Mouse (Mus musculus) gastrocnemius, postnatal 36 days (tissue): ENCODE data around the gene Akt1s1. TPM values are rescaled to one million over a fixed set of nuclear protein-coding genes. Genes with fewer than 3 reads are reported as not detected.
A peak's percentile ranks its signal among the peaks of the same experiment; 100 is the strongest.

Experiments
- DNase-seq, 2 experiments: peaks; one replicate each; pipeline ENCODE4 v3.0.0; 2022
- intact Hi-C: fragments of 180-260 bp; cut with DNase I; formaldehyde crosslinking; loops from one replicate; pipeline ENCODE4 v1.15.1; 2025
- microRNA-seq, 2 experiments: library from miRNA; unstranded; fragments of <30 nt; microRNA quantifications; one replicate each; pipeline ENCODE4 v1.2.0; 2021
- total RNA-seq, 2 experiments: library from RNA; stranded (reverse); gene quantifications; 2 replicates each; pipeline ENCODE4 v1.2.3; 2021

The Akt1s1 gene
- total RNA-seq, 2 experiments from 2014 or later, result 111 to 122 TPM

GRCm38 (mm10) chr7:44894175-44894574 lies 45.4 kb downstream of the Akt1s1 start:
- no peak for DNase-seq
- intact Hi-C loops, result no loop called here

DNA sequence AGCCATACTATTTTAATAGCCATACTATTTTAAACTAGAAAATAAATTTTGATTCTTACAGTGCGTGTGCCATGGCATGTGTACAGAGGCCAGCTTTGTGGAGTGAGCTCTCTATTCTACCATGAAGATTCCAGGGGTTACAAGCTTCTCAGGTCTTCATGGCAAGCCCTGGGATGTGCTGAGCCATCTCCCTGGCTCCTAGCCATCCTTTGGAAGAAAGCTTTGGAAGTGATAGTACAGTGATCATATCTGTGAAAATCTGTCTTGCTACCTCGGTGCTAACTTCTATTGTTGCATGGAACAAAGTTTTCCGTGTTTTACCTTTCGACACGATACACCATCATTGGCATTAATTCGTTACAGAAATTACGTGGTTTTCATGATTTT lies 46.4 kb downstream of the Akt1s1 start:
- intact Hi-C loops, result no loop called here
- DNase-seq, result no peak

GRCm38 (mm10) chr7:44895593-44896434 lies 47.0 kb downstream of the Akt1s1 start, which contains the start of gene Fuz:
Gene Fuz (plus strand): TSS chr7:44896079.
- peak; percentile 86 to 88 for DNase-seq
- intact Hi-C loops, result no loop called here

DNA sequence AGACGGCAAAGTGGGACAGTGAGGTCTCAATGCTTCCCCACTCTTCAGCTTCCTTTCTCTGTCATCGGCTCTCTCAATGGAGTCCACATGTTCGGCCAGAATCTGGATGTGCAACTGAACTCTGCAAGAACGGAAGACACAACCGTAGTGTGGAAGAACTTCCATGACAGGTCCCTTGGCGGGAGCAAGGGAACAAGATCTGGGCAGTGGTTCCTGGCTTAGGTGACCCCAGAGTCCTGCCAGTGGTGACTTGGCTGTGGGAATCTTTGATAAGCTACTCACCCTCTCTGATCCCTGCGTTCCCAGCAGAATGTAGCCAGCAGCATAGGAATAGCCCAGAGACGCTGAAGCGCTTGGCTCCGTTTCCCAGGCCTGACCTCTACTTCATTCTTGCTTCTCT lies 47.7 kb downstream of the Akt1s1 start:
- intact Hi-C loops, result no loop called here
- DNase-seq, result no peak

- intact Hi-C loops, result no loop called here
- DNase-seq, result no peak
These were observed 49.8 kb downstream of the Akt1s1 start for GRCm38 (mm10) chr7:44898607-44899006.

- intact Hi-C loops, result no loop called here
- DNase-seq, result no peak
These were observed 51.8 kb downstream of the Akt1s1 start for GRCm38 (mm10) chr7:44900632-44901031.

DNA sequence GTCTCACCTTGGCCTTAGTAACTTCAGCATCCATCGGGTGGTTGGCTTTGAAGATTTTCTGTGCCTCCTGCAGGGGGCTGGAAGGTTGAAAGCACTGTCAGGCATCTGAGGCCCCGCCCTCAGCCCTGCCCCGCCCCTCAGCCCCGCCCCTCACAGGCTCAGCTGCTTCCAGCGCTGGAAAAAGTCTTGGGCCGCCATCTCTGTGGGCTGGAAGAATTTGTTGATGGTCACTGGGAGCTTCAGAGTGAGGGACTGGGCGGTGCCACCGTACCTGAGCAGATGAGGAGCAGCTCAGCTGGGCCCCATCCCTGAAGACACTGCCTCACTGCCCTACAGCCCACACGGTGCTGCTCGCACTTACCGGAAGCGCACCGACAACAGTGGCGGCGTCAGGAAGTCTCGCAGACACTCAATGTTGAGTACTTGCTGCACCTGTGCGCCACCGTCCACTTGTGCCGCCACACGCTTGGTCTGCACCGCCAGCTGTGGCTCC lies 52.5 kb downstream of the Akt1s1 start:
- no peak for DNase-seq
- intact Hi-C loops, result no loop called here

Small RNA genes lying within 50 kb of the gene (microRNA-seq; reads per million reads assigned to microRNA genes)
- 0 reads per million in 2 experiments for gene Mir707

Other genes with a start within 250 kb of the Akt1s1 start
- 10 to 100 TPM; 22.5 to 29.7 TPM for gene Myh14, start 178.1 kb upstream of the Akt1s1 start, total RNA-seq
- not detected for gene Izumo2, start 140.2 kb upstream of the Akt1s1 start, total RNA-seq
- 10 to 100 TPM; 16.1 to 18.6 TPM for gene Vrk3, start 100.6 kb upstream of the Akt1s1 start, total RNA-seq
- gene Zfp473, start 97.9 kb upstream of the Akt1s1 start, total RNA-seq, result not detected
- 10 to 100 TPM; 19.6 to 20.0 TPM for gene Nup62, start 32.9 kb upstream of the Akt1s1 start, total RNA-seq
- 1 to 10 TPM; 1.0 to 6.4 TPM for gene Il4i1, start 32.6 kb upstream of the Akt1s1 start, total RNA-seq
- 10 to 100 TPM; 55.2 to 69.3 TPM for gene Atf5, start 32.3 kb upstream of the Akt1s1 start, total RNA-seq
- 10 to 100 TPM; 42.4 to 53.4 TPM for gene Tbc1d17, start 88 bp downstream of the Akt1s1 start, total RNA-seq
- 10 to 100 TPM; 14.9 to 18.7 TPM for gene Pnkp, start 8.1 kb downstream of the Akt1s1 start, total RNA-seq
- 100 to 1,000 TPM; 129 to 153 TPM for gene Ptov1, start 20.8 kb downstream of the Akt1s1 start, total RNA-seq
- 10 to 100 TPM; 54.0 to 57.5 TPM for gene Med25, start 43.7 kb downstream of the Akt1s1 start, total RNA-seq
- 10 to 100 TPM; 17.3 to 18.1 TPM for gene Fuz, start 47.1 kb downstream of the Akt1s1 start, total RNA-seq
- gene Ap2a1, start 80.5 kb downstream of the Akt1s1 start, total RNA-seq, result 10 to 100 TPM; 55.0 to 56.3 TPM
- gene Tsks, start 94.2 kb downstream of the Akt1s1 start, total RNA-seq, result not detected
- 1 to 10 TPM; 1.2 to 1.8 TPM for gene Cpt1c, start 125.9 kb downstream of the Akt1s1 start, total RNA-seq
- gene Prmt1, start 137.6 kb downstream of the Akt1s1 start, total RNA-seq, result 100 to 1,000 TPM; 105 to 123 TPM
- gene Irf3, start 148.7 kb downstream of the Akt1s1 start, total RNA-seq, result 10 to 100 TPM; 18.3 to 20.3 TPM
- gene Bcl2l12, start 149.7 kb downstream of the Akt1s1 start, total RNA-seq, result 1 to 10 TPM; 8.0 to 8.9 TPM
- gene Scaf1, start 167.4 kb downstream of the Akt1s1 start, total RNA-seq, result 10 to 100 TPM; 36.9 to 40.2 TPM
- gene Rras, start 169.0 kb downstream of the Akt1s1 start, total RNA-seq, result 10 to 100 TPM; 20.6 to 21.8 TPM
- gene Prr12, start 203.9 kb downstream of the Akt1s1 start, total RNA-seq, result 10 to 100 TPM; 11.3 to 14.1 TPM
- 10 to 100 TPM; 29.0 to 30.8 TPM for gene Nosip, start 213.4 kb downstream of the Akt1s1 start, total RNA-seq
- gene Prrg2, start 213.7 kb downstream of the Akt1s1 start, total RNA-seq, result 1 to 10 TPM; 8.0 to 8.8 TPM
- gene Rcn3, start 243.2 kb downstream of the Akt1s1 start, total RNA-seq, result 10 to 100 TPM; 17.3 to 20.9 TPM